Mouse (Mus musculus): ENCODE results near the gene Atxn7l2. TPM values are rescaled to one million over a fixed set of nuclear protein-coding genes. Genes with fewer than 3 reads are reported as not detected.

The Atxn7l2 gene
- polyA plus RNA-seq, 1 experiment from 2014 or later: 21.1 TPM

DNA sequence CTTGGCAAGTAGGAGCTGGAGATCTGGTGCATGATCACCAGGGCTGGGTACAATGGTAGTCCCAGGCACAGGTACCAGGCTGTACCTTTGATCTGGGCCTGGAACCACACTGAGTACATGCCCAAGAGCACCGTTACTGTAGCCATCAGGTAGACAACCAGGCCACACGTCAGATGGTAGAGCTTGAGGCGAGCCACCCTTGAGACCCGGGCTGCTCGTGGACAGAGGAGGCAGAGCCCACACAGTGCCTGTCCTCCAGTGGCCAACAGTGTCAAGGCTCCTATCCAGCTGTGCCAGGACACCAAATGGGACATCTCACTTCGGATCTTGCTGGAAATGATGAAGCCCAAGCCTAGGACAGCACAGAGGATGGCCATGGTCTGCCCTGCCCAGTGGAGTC, 11.5 kb downstream of the Atxn7l2 start:
- no peak overlapping the region for H3K4me3 ChIP-seq (replicated peaks; ENCODE audit: low read length)
- H3K36me3 ChIP-seq (replicated peaks; ENCODE audit: control insufficient read depth, insufficient read depth): peaks cover 32% of the 10 kb centered on the region
- H3K9ac ChIP-seq: no peak overlapping the region
- no peak overlapping the region for H3K4me2 ChIP-seq (replicated peaks)
- ATAC-seq (ENCODE audit: low FRiP score) (no peak), DNase-seq (ENCODE audit: low spot score) (no peak)
- peaks cover 32% of the 10 kb centered on the region for H3K4me1 ChIP-seq (replicated peaks; ENCODE audit: control insufficient read depth, insufficient read depth, low read length)
- no peaks in the 10 kb centered on the region for H3K27me3 ChIP-seq (ENCODE audit: control insufficient read depth, insufficient read depth, low read length)
- no peak overlapping the region for H3K27ac ChIP-seq
- WGBS: 92% methylated on average over 6 of the region's 6 CpGs
- no peaks in the 10 kb centered on the region for H3K9me3 ChIP-seq (ENCODE audit: control insufficient read depth, low read length)

- H3K27me3 ChIP-seq (ENCODE audit: control insufficient read depth, insufficient read depth, low read length): no peaks in the 10 kb centered on the region
- no peak overlapping the region for H3K4me3 ChIP-seq (replicated peaks; ENCODE audit: low read length)
- ATAC-seq (ENCODE audit: low FRiP score) (peak; percentile 42), DNase-seq (ENCODE audit: low spot score) (peak; percentile 44)
- H3K9ac ChIP-seq: peak overlapping the region; percentile 44
- peaks cover 35% of the 10 kb centered on the region for H3K4me1 ChIP-seq (replicated peaks; ENCODE audit: control insufficient read depth, insufficient read depth, low read length)
- peak overlapping the region; percentile 83 for H3K27ac ChIP-seq
- 17% methylated on average over 14 of the region's 14 CpGs for WGBS
- no peaks in the 10 kb centered on the region for H3K9me3 ChIP-seq (ENCODE audit: control insufficient read depth, low read length)
- peak overlapping the region; percentile 35 for H3K4me2 ChIP-seq (replicated peaks)
- H3K36me3 ChIP-seq (replicated peaks; ENCODE audit: control insufficient read depth, insufficient read depth): peaks cover 12% of the 10 kb centered on the region
Measured at GRCm38 (mm10) chr3:108197066-108197497, 13.7 kb downstream of the Atxn7l2 start.

DNA sequence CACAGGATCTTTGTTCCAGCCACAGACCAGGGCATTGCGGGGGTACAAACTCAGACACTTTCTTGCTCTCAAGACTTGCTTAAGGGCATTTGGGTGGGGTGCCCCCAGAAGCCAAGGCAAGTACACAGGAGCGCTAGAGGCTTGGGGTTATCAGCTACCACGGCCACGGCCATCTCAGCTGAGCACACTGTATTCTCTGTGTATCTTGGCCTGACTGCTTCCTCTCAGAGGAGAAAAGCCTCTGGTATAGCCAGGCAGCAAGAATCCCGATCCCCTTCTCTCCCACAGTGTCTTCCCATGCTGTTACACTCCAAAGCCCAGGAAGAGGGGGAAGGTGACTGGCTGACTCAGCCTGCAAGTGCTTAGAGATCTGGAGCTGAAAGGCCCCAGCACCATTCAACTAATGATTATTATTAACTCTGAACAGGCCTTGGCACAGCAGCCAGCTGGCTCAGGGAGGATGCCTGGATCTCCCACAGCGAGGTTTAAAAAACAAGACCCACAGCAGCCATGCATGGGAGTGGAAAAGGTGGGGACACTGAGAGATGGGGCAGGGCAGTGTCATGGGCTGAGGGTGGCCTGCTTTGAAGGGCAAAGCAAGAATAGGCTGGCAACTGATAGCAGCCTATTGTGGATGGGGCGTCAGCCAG, 14.7 kb downstream of the Atxn7l2 start:
- H3K4me1 ChIP-seq (replicated peaks; ENCODE audit: control insufficient read depth, insufficient read depth, low read length): peaks cover 35% of the 10 kb centered on the region

GRCm38 (mm10) chr3:108195287-108195686, 15.4 kb downstream of the Atxn7l2 start:
- Histone ChIP-seq H3K4me1 (replicated peaks; ENCODE audit: control insufficient read depth, insufficient read depth, low read length) (peaks cover 28% of the 10 kb centered on the region), H3K36me3 (replicated peaks; ENCODE audit: control insufficient read depth, insufficient read depth) (peaks cover 16% of the 10 kb centered on the region), H3K4me2 (replicated peaks) (no peak overlapping the region), H3K9me3 (ENCODE audit: control insufficient read depth, low read length) (no peaks in the 10 kb centered on the region), H3K27me3 (ENCODE audit: control insufficient read depth, insufficient read depth, low read length) (no peaks in the 10 kb centered on the region), H3K9ac (no peak overlapping the region), H3K4me3 (replicated peaks; ENCODE audit: low read length) (no peak overlapping the region), H3K27ac (peak overlapping the region; percentile 83; the same call in 1 of the 2 replicates)
- ATAC-seq (ENCODE audit: low FRiP score) (no peak), DNase-seq (ENCODE audit: low spot score) (no peak)
- 83% methylated on average over 4 of the region's 4 CpGs for WGBS

More for the DNA sequence above, 14.7 kb downstream of the Atxn7l2 start:
- Histone ChIP-seq H3K27ac (peak overlapping the region; percentile 83), H3K36me3 (replicated peaks; ENCODE audit: control insufficient read depth, insufficient read depth) (peaks cover 16% of the 10 kb centered on the region), H3K4me2 (replicated peaks) (no peak overlapping the region), H3K4me3 (replicated peaks; ENCODE audit: low read length) (no peak overlapping the region), H3K9me3 (ENCODE audit: control insufficient read depth, low read length) (no peaks in the 10 kb centered on the region), H3K9ac (peak overlapping the region; percentile 17; the same call in 1 of the 2 replicates), H3K27me3 (ENCODE audit: control insufficient read depth, insufficient read depth, low read length) (no peaks in the 10 kb centered on the region)
- WGBS: 65% methylated on average over 7 of the region's 7 CpGs
- ATAC-seq (ENCODE audit: low FRiP score) (0 out of 2 replicates have a peak, but pooled peaks have one; percentile 14), DNase-seq (ENCODE audit: low spot score) (no peak)

GRCm38 (mm10) chr3:108193686-108194085, 17.0 kb downstream of the Atxn7l2 start:
- WGBS: 84% methylated on average over 4 of the region's 4 CpGs
- H3K4me1 ChIP-seq (replicated peaks; ENCODE audit: control insufficient read depth, insufficient read depth, low read length): peaks cover 31% of the 10 kb centered on the region

GRCm38 (mm10) chr3:108189897-108190296, 20.8 kb downstream of the Atxn7l2 start:
- no peak overlapping the region for H3K4me3 ChIP-seq (replicated peaks; ENCODE audit: low read length)
- no peak overlapping the region for H3K27ac ChIP-seq
- DNase-seq (ENCODE audit: low spot score) (no peak), ATAC-seq (ENCODE audit: low FRiP score) (no peak)
- H3K4me2 ChIP-seq (replicated peaks): no peak overlapping the region
- H3K27me3 ChIP-seq (ENCODE audit: control insufficient read depth, insufficient read depth, low read length): no peaks in the 10 kb centered on the region
- H3K9me3 ChIP-seq (ENCODE audit: control insufficient read depth, low read length): no peaks in the 10 kb centered on the region
- 78% methylated on average over 5 of the region's 5 CpGs for WGBS
- H3K36me3 ChIP-seq (replicated peaks; ENCODE audit: control insufficient read depth, insufficient read depth): peaks cover 14% of the 10 kb centered on the region; the same call in 1 of the 2 replicates
- H3K4me1 ChIP-seq (replicated peaks; ENCODE audit: control insufficient read depth, insufficient read depth, low read length): peaks cover 20% of the 10 kb centered on the region
- no peak overlapping the region for H3K9ac ChIP-seq

More at GRCm38 (mm10) chr3:108193686-108194085, 17.0 kb downstream of the Atxn7l2 start:
- no peak for ATAC-seq (ENCODE audit: low FRiP score)
- Histone ChIP-seq H3K9ac (no peak overlapping the region), H3K4me3 (replicated peaks; ENCODE audit: low read length) (no peak overlapping the region), H3K27ac (no peak overlapping the region), H3K4me2 (replicated peaks) (no peak overlapping the region), H3K9me3 (ENCODE audit: control insufficient read depth, low read length) (no peaks in the 10 kb centered on the region), H3K27me3 (ENCODE audit: control insufficient read depth, insufficient read depth, low read length) (no peaks in the 10 kb centered on the region), H3K36me3 (replicated peaks; ENCODE audit: control insufficient read depth, insufficient read depth) (peaks cover 8% of the 10 kb centered on the region)
- DNase-seq (ENCODE audit: low spot score): no peak

GRCm38 (mm10) chr3:108188716-108189490, 21.8 kb downstream of the Atxn7l2 start:
- WGBS: 63% methylated on average over 9 of the region's 9 CpGs
- ATAC-seq (ENCODE audit: low FRiP score) (no peak), DNase-seq (ENCODE audit: low spot score) (no peak)
- H3K36me3 ChIP-seq (replicated peaks; ENCODE audit: control insufficient read depth, insufficient read depth): peaks cover 14% of the 10 kb centered on the region; the same call in 1 of the 2 replicates
- H3K4me3 ChIP-seq (replicated peaks; ENCODE audit: low read length): no peak overlapping the region
- H3K9ac ChIP-seq: no peak overlapping the region
- H3K9me3 ChIP-seq (ENCODE audit: control insufficient read depth, low read length): no peaks in the 10 kb centered on the region
- peaks cover 3% of the 10 kb centered on the region; the same call in 1 of the 2 replicates for H3K27me3 ChIP-seq (ENCODE audit: control insufficient read depth, insufficient read depth, low read length)
- no peak overlapping the region for H3K27ac ChIP-seq
- H3K4me1 ChIP-seq (replicated peaks; ENCODE audit: control insufficient read depth, insufficient read depth, low read length): peaks cover 20% of the 10 kb centered on the region
- no peak overlapping the region; the same call in 1 of the 2 replicates for H3K4me2 ChIP-seq (replicated peaks)

GRCm38 (mm10) chr3:108187111-108187795, 23.5 kb downstream of the Atxn7l2 start:
- ATAC-seq (ENCODE audit: low FRiP score) (no peak; the same call in 1 of the 2 replicates), DNase-seq (ENCODE audit: low spot score) (no peak)
- peaks cover 17% of the 10 kb centered on the region for H3K4me1 ChIP-seq (replicated peaks; ENCODE audit: control insufficient read depth, insufficient read depth, low read length)

More at GRCm38 (mm10) chr3:108187111-108187795, 23.5 kb downstream of the Atxn7l2 start:
- peaks cover 3% of the 10 kb centered on the region; the same call in 1 of the 2 replicates for H3K27me3 ChIP-seq (ENCODE audit: control insufficient read depth, insufficient read depth, low read length)
- peak overlapping the region; percentile 73 for H3K4me3 ChIP-seq (replicated peaks; ENCODE audit: low read length)
- WGBS: 57% methylated on average over 20 of the region's 20 CpGs
- H3K36me3 ChIP-seq (replicated peaks; ENCODE audit: control insufficient read depth, insufficient read depth): peaks cover 14% of the 10 kb centered on the region; the same call in 1 of the 2 replicates
- H3K9ac ChIP-seq: peak overlapping the region; percentile 79
- no peaks in the 10 kb centered on the region for H3K9me3 ChIP-seq (ENCODE audit: control insufficient read depth, low read length)
- peak overlapping the region; percentile 81 for H3K4me2 ChIP-seq (replicated peaks)
- no peak overlapping the region for H3K27ac ChIP-seq
